Mouse (Mus musculus): Measurements from ENCODE around the gene Ptprc. TPM values are rescaled to one million over a fixed set of nuclear protein-coding genes. Genes with fewer than 3 reads are reported as not detected.

The Ptprc gene
- polyA plus RNA-seq, 1 experiment: 0.61 TPM

DNA sequence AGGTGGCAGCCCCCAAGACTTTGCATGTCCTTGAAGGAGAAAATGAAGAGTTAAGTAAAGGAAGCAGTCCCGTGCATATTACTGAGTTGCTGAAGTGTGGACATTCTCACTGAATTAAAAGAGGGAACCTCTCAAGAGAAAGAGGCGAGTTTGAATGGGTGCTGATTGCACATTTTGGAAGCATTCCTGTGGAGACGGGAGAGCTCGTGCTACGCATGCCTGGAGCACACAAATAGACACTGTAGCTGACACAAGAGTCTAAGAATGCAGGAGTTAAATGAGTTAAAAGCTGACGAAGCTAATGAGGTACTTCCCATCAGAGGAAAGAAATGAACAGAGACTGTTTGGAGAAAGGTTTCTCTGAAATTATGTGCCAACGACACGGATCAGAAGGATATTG is 48.7 kb downstream of the Ptprc start:
- Histone ChIP-seq H3K27me3 (ENCODE audit: control insufficient read depth, insufficient read depth, low read length) (no peaks in the 10 kb centered on the region), H3K27ac (ENCODE audit: control insufficient read depth, insufficient read depth, low read depth, low read length) (no peak overlapping the region)
- TF ChIP-seq POLR2A (IDR thresholded peaks at IDR 0.05; ENCODE audit: control insufficient read depth, low read depth, low read length) (no peak), CTCF (IDR thresholded peaks at IDR 0.05; ENCODE audit: control insufficient read depth, insufficient read depth, insufficient replicate concordance, low read depth, low read length) (no peak)

GRCm38 (mm10) chr1:138125281-138125680 is 50.2 kb downstream of the Ptprc start:
- H3K27me3 ChIP-seq (ENCODE audit: control insufficient read depth, insufficient read depth, low read length): no peaks in the 10 kb centered on the region
- no peak overlapping the region for H3K27ac ChIP-seq (ENCODE audit: control insufficient read depth, insufficient read depth, low read depth, low read length)
- no peaks in the 10 kb centered on the region for H3K4me1 ChIP-seq (ENCODE audit: control insufficient read depth, insufficient read depth, low read length)
- TF ChIP-seq POLR2A (IDR thresholded peaks at IDR 0.05; ENCODE audit: control insufficient read depth, low read depth, low read length) (no peak), CTCF (IDR thresholded peaks at IDR 0.05; ENCODE audit: control insufficient read depth, insufficient read depth, insufficient replicate concordance, low read depth, low read length) (no peak)
- H3K36me3 ChIP-seq (ENCODE audit: control insufficient read depth, insufficient read depth, low read length): no peaks in the 10 kb centered on the region
- no peak overlapping the region for H3K4me3 ChIP-seq (ENCODE audit: control insufficient read depth, low read depth, low read length)

More for the DNA sequence above, 48.7 kb downstream of the Ptprc start:
- Histone ChIP-seq H3K4me3 (ENCODE audit: control insufficient read depth, low read depth, low read length) (no peak overlapping the region), H3K4me1 (ENCODE audit: control insufficient read depth, insufficient read depth, low read length) (no peaks in the 10 kb centered on the region), H3K36me3 (ENCODE audit: control insufficient read depth, insufficient read depth, low read length) (no peaks in the 10 kb centered on the region)

DNA sequence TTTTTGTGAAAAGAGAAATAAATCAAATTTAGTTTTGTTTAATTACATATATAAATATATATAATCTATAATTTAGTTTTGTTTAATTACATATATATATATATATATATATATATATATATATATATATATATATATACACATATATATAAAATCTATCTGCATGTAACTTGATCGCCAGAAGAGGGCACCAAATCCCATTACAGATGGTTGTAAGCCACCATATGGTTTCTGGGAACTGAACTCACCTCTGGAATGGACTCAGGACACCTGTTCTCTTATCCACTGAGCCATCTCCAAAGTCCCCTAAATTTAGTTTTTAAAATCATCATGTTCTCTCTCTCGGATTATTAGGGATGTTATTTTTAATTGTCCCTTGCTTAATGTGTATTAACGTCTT is 51.6 kb downstream of the Ptprc start:
- no peak overlapping the region for H3K27ac ChIP-seq (ENCODE audit: control insufficient read depth, insufficient read depth, low read depth, low read length)
- no peaks in the 10 kb centered on the region for H3K4me1 ChIP-seq (ENCODE audit: control insufficient read depth, insufficient read depth, low read length)
- H3K27me3 ChIP-seq (ENCODE audit: control insufficient read depth, insufficient read depth, low read length): no peaks in the 10 kb centered on the region
- no peaks in the 10 kb centered on the region for H3K36me3 ChIP-seq (ENCODE audit: control insufficient read depth, insufficient read depth, low read length)
- no peak overlapping the region for H3K4me3 ChIP-seq (ENCODE audit: control insufficient read depth, low read depth, low read length)
- TF ChIP-seq POLR2A (IDR thresholded peaks at IDR 0.05; ENCODE audit: control insufficient read depth, low read depth, low read length) (no peak), CTCF (IDR thresholded peaks at IDR 0.05; ENCODE audit: control insufficient read depth, insufficient read depth, insufficient replicate concordance, low read depth, low read length) (no peak)

DNA sequence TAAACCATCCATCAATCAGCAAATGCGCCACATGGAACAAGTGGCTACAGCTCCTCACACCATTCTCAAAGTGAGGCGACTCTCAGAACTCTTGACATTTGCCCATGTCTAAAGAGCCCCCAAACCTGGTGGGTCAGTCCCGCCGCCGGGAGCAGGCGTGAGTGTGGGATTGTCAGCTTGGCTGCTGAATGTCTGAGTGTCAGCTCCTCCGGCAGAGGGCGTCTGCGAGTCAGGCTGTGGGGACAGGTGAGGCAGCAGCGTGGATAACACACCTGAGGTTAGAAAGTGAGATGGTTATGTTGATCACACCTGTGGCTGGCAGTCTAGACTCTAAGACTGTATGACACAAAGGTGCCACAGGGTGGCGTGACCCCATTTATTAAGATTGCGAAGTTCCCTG is 55.6 kb downstream of the Ptprc start:
- Histone ChIP-seq H3K27ac (ENCODE audit: control insufficient read depth, insufficient read depth, low read depth, low read length) (no peak overlapping the region), H3K4me3 (ENCODE audit: control insufficient read depth, low read depth, low read length) (no peak overlapping the region), H3K36me3 (ENCODE audit: control insufficient read depth, insufficient read depth, low read length) (no peaks in the 10 kb centered on the region), H3K27me3 (ENCODE audit: control insufficient read depth, insufficient read depth, low read length) (no peaks in the 10 kb centered on the region), H3K4me1 (ENCODE audit: control insufficient read depth, insufficient read depth, low read length) (no peaks in the 10 kb centered on the region)
- TF ChIP-seq CTCF (IDR thresholded peaks at IDR 0.05; ENCODE audit: control insufficient read depth, insufficient read depth, insufficient replicate concordance, low read depth, low read length): peak; percentile 43; the same call in 1 of the 2 replicates
- TF ChIP-seq POLR2A (IDR thresholded peaks at IDR 0.05; ENCODE audit: control insufficient read depth, low read depth, low read length): no peak

DNA sequence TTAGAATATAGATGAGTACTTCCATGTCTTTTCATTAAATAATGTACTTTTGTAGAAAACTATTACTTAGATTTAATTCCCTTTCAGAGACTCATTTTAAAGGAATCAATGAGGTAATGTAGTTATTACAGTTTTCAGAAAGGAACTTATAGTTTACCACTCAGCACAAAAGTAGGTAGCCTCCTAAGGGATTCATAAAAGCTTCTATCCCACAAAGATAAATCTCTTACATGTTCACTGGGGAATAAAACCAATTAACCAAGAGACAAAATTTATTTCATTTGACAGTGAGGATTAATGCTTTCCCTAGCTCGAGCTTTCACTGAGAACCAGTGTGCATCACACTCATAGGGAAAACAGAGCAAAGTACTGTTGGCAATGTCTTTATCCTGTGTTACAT is 82.3 kb downstream of the Ptprc start:
- no peak for TF ChIP-seq CTCF (IDR thresholded peaks at IDR 0.05; ENCODE audit: control insufficient read depth, insufficient read depth, insufficient replicate concordance, low read depth, low read length)
- no peak for TF ChIP-seq POLR2A (IDR thresholded peaks at IDR 0.05; ENCODE audit: control insufficient read depth, low read depth, low read length)
- Histone ChIP-seq H3K27ac (ENCODE audit: control insufficient read depth, insufficient read depth, low read depth, low read length) (no peak overlapping the region), H3K36me3 (ENCODE audit: control insufficient read depth, insufficient read depth, low read length) (no peaks in the 10 kb centered on the region), H3K27me3 (ENCODE audit: control insufficient read depth, insufficient read depth, low read length) (no peaks in the 10 kb centered on the region), H3K4me1 (ENCODE audit: control insufficient read depth, insufficient read depth, low read length) (no peaks in the 10 kb centered on the region), H3K4me3 (ENCODE audit: control insufficient read depth, low read depth, low read length) (no peak overlapping the region)

GRCm38 (mm10) chr1:138085810-138086209 is 89.7 kb downstream of the Ptprc start:
- TF ChIP-seq CTCF (IDR thresholded peaks at IDR 0.05; ENCODE audit: control insufficient read depth, insufficient read depth, insufficient replicate concordance, low read depth, low read length): no peak
- TF ChIP-seq POLR2A (IDR thresholded peaks at IDR 0.05; ENCODE audit: control insufficient read depth, low read depth, low read length): no peak
- Histone ChIP-seq H3K36me3 (ENCODE audit: control insufficient read depth, insufficient read depth, low read length) (no peaks in the 10 kb centered on the region), H3K4me3 (ENCODE audit: control insufficient read depth, low read depth, low read length) (no peak overlapping the region), H3K27me3 (ENCODE audit: control insufficient read depth, insufficient read depth, low read length) (no peaks in the 10 kb centered on the region), H3K27ac (ENCODE audit: control insufficient read depth, insufficient read depth, low read depth, low read length) (no peak overlapping the region), H3K4me1 (ENCODE audit: control insufficient read depth, insufficient read depth, low read length) (no peaks in the 10 kb centered on the region)

GRCm38 (mm10) chr1:138083707-138084106 is 91.8 kb downstream of the Ptprc start:
- no peaks in the 10 kb centered on the region for H3K4me1 ChIP-seq (ENCODE audit: control insufficient read depth, insufficient read depth, low read length)
- H3K4me3 ChIP-seq (ENCODE audit: control insufficient read depth, low read depth, low read length): no peak overlapping the region
- H3K36me3 ChIP-seq (ENCODE audit: control insufficient read depth, insufficient read depth, low read length): no peaks in the 10 kb centered on the region
- no peaks in the 10 kb centered on the region for H3K27me3 ChIP-seq (ENCODE audit: control insufficient read depth, insufficient read depth, low read length)
- no peak for TF ChIP-seq POLR2A (IDR thresholded peaks at IDR 0.05; ENCODE audit: control insufficient read depth, low read depth, low read length)
- no peak for TF ChIP-seq CTCF (IDR thresholded peaks at IDR 0.05; ENCODE audit: control insufficient read depth, insufficient read depth, insufficient replicate concordance, low read depth, low read length)
- no peak overlapping the region for H3K27ac ChIP-seq (ENCODE audit: control insufficient read depth, insufficient read depth, low read depth, low read length)

- Histone ChIP-seq H3K4me1 (ENCODE audit: control insufficient read depth, insufficient read depth, low read length) (no peaks in the 10 kb centered on the region), H3K27me3 (ENCODE audit: control insufficient read depth, insufficient read depth, low read length) (no peaks in the 10 kb centered on the region), H3K27ac (ENCODE audit: control insufficient read depth, insufficient read depth, low read depth, low read length) (no peak overlapping the region), H3K4me3 (ENCODE audit: control insufficient read depth, low read depth, low read length) (no peak overlapping the region), H3K36me3 (ENCODE audit: control insufficient read depth, insufficient read depth, low read length) (no peaks in the 10 kb centered on the region)
- TF ChIP-seq CTCF (IDR thresholded peaks at IDR 0.05; ENCODE audit: control insufficient read depth, insufficient read depth, insufficient replicate concordance, low read depth, low read length): no peak
- TF ChIP-seq POLR2A (IDR thresholded peaks at IDR 0.05; ENCODE audit: control insufficient read depth, low read depth, low read length): no peak
Measured at GRCm38 (mm10) chr1:138080308-138080707, 95.2 kb downstream of the Ptprc start.

Measured in testis, adult 2 months (tissue).